Comparison of ENCODE assay signal across 16 mouse cellular contexts in genomic region chr12:11434446-11434845, GRCm38 (mm10). TPM values are rescaled to one million over a fixed set of nuclear protein-coding genes. Genes with fewer than 3 reads are reported as not detected.
DNase-seq lines count a peak whose midpoint lies in the region; ATAC-seq and TF ChIP-seq lines count a peak whose summit lies in the region.
"Had no signal": no experiment of that assay in that cellular context is flagged by ENCODE, and none has a peak within 500 bp of the region (broad histone marks: within the 10 kb centered on the region; RNA-seq: fewer than 3 reads in every experiment).

No protein-coding gene starts in this region.

- ATAC-seq in midbrain, postnatal 0 days (ENCODE audit: low FRiP score): no peak

- peak overlapping the region; percentile 71 for H3K4me2 ChIP-seq in midbrain, postnatal 0 days (ENCODE audit: low read depth, low read length, poor library complexity, severe bottlenecking)
- H3K4me2 ChIP-seq: liver, embryonic 15.5 days had no signal

- H3K36me3 ChIP-seq in midbrain, postnatal 0 days (ENCODE audit: insufficient read depth, low read length): no peaks in the 10 kb centered on the region
- no peaks in the 10 kb centered on the region for H3K36me3 ChIP-seq in kidney, adult 2 months (ENCODE audit: control insufficient read depth, insufficient read depth, low read length)
- H3K36me3 ChIP-seq: embryonic facial prominence, embryonic 12.5 days; forebrain, embryonic 10.5 days; limb, embryonic 13.5 days; liver, embryonic 15.5 days had no signal

- TF ChIP-seq CTCF in left cerebral cortex, adult 2 months (IDR thresholded peaks at IDR 0.05): no peak
- no peak for TF ChIP-seq CTCF in midbrain, postnatal 0 days (IDR thresholded peaks at IDR 0.05)
- TF ChIP-seq CTCF in kidney, adult 2 months (conservative IDR thresholded peaks at IDR 0.05; ENCODE audit: insufficient read depth, insufficient read length, low read depth, low read length): no peak

- peak; percentile 37 for DNase-seq in cerebellum, adult 11 months
- no peak for DNase-seq in cerebellum, postnatal 4 days (ENCODE audit: low spot score in 2 of 2)
- DNase-seq in left cerebral cortex, adult 2 months (ENCODE audit: extremely low spot score in 1 of 2, low spot score in 2 of 2): no peak
- no peak for DNase-seq in left cerebral cortex, adult 11 months (ENCODE audit: low spot score)
- DNase-seq in cerebellum, postnatal 10 days: peak; percentile 34 to 42
- no peak for DNase-seq in midbrain, postnatal 0 days (ENCODE audit: low spot score)
- DNase-seq in kidney, adult 2 months: no peak
- no peak for DNase-seq in right cerebral cortex, postnatal 10 days (ENCODE audit: low spot score in 2 of 2)
- DNase-seq: adrenal gland, postnatal 14 days; kidney, adult 9 months had no signal

- H3K9me3 ChIP-seq in midbrain, postnatal 0 days (ENCODE audit: low read length): no peaks in the 10 kb centered on the region
- H3K9me3 ChIP-seq: embryonic facial prominence, embryonic 12.5 days; forebrain, embryonic 10.5 days; limb, embryonic 13.5 days; liver, embryonic 15.5 days had no signal

- peak overlapping the region; percentile 67 for H3K9ac ChIP-seq in midbrain, postnatal 0 days (replicated peaks; ENCODE audit: low read length, poor library complexity, severe bottlenecking)
- H3K9ac ChIP-seq: embryonic facial prominence, embryonic 12.5 days; limb, embryonic 13.5 days; liver, embryonic 15.5 days had no signal

- peak overlapping the region; percentile 81 for H3K27ac ChIP-seq in left cerebral cortex, adult 2 months
- H3K27ac ChIP-seq in midbrain, postnatal 0 days (ENCODE audit: low read depth, low read length): peak overlapping the region; percentile 85
- no peak overlapping the region for H3K27ac ChIP-seq in kidney, adult 2 months (ENCODE audit: insufficient read depth, low read depth, low read length)
- H3K27ac ChIP-seq: embryonic facial prominence, embryonic 12.5 days; forebrain, embryonic 10.5 days; limb, embryonic 13.5 days; liver, embryonic 15.5 days had no signal

- intact Hi-C loops in left cerebral cortex, adult 2 months (cut with DNase I): loop anchor here (10.0 kb wide), 1 partner anchor 560 kb away; no protein-coding TSS in a partner anchor

- no peak for TF ChIP-seq POLR2A in kidney, adult 2 months (IDR thresholded peaks at IDR 0.05; ENCODE audit: low read depth, low read length)

- 59% methylated on average over 8 of the region's 8 CpGs for WGBS in midbrain, postnatal 0 days
- 60% methylated on average over 8 of the region's 8 CpGs for WGBS in kidney, adult 2 months

- peak overlapping the region; percentile 73 for H3K4me3 ChIP-seq in left cerebral cortex, adult 2 months
- H3K4me3 ChIP-seq in midbrain, postnatal 0 days (ENCODE audit: low read depth, low read length): peak overlapping the region; percentile 55
- no peak overlapping the region for H3K4me3 ChIP-seq in kidney, adult 2 months (ENCODE audit: insufficient read depth, low read depth, low read length)
- H3K4me3 ChIP-seq: embryonic facial prominence, embryonic 12.5 days; forebrain, embryonic 10.5 days; limb, embryonic 13.5 days; liver, embryonic 15.5 days had no signal

- H3K4me1 ChIP-seq in midbrain, postnatal 0 days (ENCODE audit: insufficient read depth, low read length): 0 out of 2 replicates have a peak, but pooled peaks cover 5% of the 10 kb centered on the region
- no peaks in the 10 kb centered on the region for H3K4me1 ChIP-seq in kidney, adult 2 months (ENCODE audit: control insufficient read depth, insufficient read depth, low read length)
- H3K4me1 ChIP-seq: liver, embryonic 15.5 days had no signal

- no peaks in the 10 kb centered on the region for H3K27me3 ChIP-seq in midbrain, postnatal 0 days (ENCODE audit: insufficient read depth, low read length)
- no peaks in the 10 kb centered on the region; the same call in 1 of the 2 replicates for H3K27me3 ChIP-seq in kidney, adult 2 months (replicated peaks; ENCODE audit: control insufficient read depth, insufficient read depth, low read length)
- H3K27me3 ChIP-seq: CH12.LX had no signal

RNA-seq across cellular contexts. Expression of gene Vsnl1, which starts 2.0 kb away (rescaled TPM):
- total RNA-seq in left cerebral cortex, adult 2 months (2021): 100 to 1,000 TPM; 637 to 675 TPM
- 208 and 234 TPM in 2 replicates for total RNA-seq in midbrain, postnatal 0 days (2014; rRNA removed)
- polyA plus RNA-seq in midbrain, postnatal 0 days (2015; fragmentation: Nextera tagmentation; extraction: Ambion mirVana): 286 and 288 TPM in 2 replicates
- 0.08 TPM in 2 replicates for polyA plus RNA-seq in kidney, adult 2 months (2012; rRNA removed)
- total RNA-seq: CH12.LX had no signal

RNA-seq across cellular contexts. Expression of gene Rad51ap2, which starts 21.4 kb away (rescaled TPM):
- 1 to 10 TPM; 2.1 to 2.9 TPM for total RNA-seq in left cerebral cortex, adult 2 months (2021)
- 0.49 and 0.85 TPM in 2 replicates for total RNA-seq in midbrain, postnatal 0 days (2014; rRNA removed)
- 0.67 and 0.81 TPM in 2 replicates for polyA plus RNA-seq in midbrain, postnatal 0 days (2015; fragmentation: Nextera tagmentation; extraction: Ambion mirVana)
- not detected in 2 replicates for polyA plus RNA-seq in kidney, adult 2 months (2012; rRNA removed)
- total RNA-seq: CH12.LX had no signal
- polyA plus RNA-seq: gonadal fat pad, adult 2 months; liver, embryonic 15.5 days had no signal

Comparison
In these comparisons a context has a peak if more than half of its experiments do, and no peak if none do; other contexts are left out.
1. DNase-seq: peak in cerebellum, adult 11 months (single experiment) and cerebellum, postnatal 10 days (2 of 2); none in cerebellum, postnatal 4 days (0 of 2), left cerebral cortex, adult 2 months (0 of 2), left cerebral cortex, adult 11 months (single experiment), midbrain, postnatal 0 days (single experiment), kidney, adult 2 months (single experiment) and right cerebral cortex, postnatal 10 days (0 of 2).